Mouse (Mus musculus): ENCODE results near the gene Dlg5. TPM values are rescaled to one million over a fixed set of nuclear protein-coding genes. Genes with fewer than 3 reads are reported as not detected.

Gene Dlg5
- polyA plus RNA-seq, 2 experiments = 42.6 to 83.5 TPM

- H3K27me3 ChIP-seq (ENCODE audit: control insufficient read depth, insufficient read depth, low read length) = no peaks in the 10 kb centered on the region
- no peaks in the 10 kb centered on the region for H3K9me3 ChIP-seq (ENCODE audit: control insufficient read depth, low read length)
- H3K36me3 ChIP-seq (ENCODE audit: control insufficient read depth, insufficient read depth, low read length) = peaks cover 83% of the 10 kb centered on the region
- no peak overlapping the region for H3K27ac ChIP-seq (replicated peaks; ENCODE audit: low read depth, low read length)
- H3K4me1 ChIP-seq (ENCODE audit: control insufficient read depth, insufficient read depth, low read length) = no peaks in the 10 kb centered on the region
- DNase-seq (ENCODE audit: low spot score) = no peak
- no peak overlapping the region for H3K9ac ChIP-seq (ENCODE audit: low read depth, low read length, severe bottlenecking)
- TF ChIP-seq POLR2A (IDR thresholded peaks at IDR 0.05; ENCODE audit: borderline replicate concordance, extremely low read depth, insufficient read depth, insufficient read length) = no peak
- 90% methylated on average over 13 of the region's 13 CpGs for WGBS
- H3K4me3 ChIP-seq (replicated peaks; ENCODE audit: low read length) = no peak overlapping the region
- ATAC-seq (ENCODE audit: low FRiP score, low read depth) = no peak
- H3K4me2 ChIP-seq (replicated peaks; ENCODE audit: low read depth, low read length, severe bottlenecking) = no peak overlapping the region
These were observed 73.9 kb downstream of the Dlg5 start for GRCm38 (mm10) chr14:24171639-24172311.

GRCm38 (mm10) chr14:24166046-24166445 lies 79.7 kb downstream of the Dlg5 start:
- peaks cover 90% of the 10 kb centered on the region for H3K36me3 ChIP-seq (ENCODE audit: control insufficient read depth, insufficient read depth, low read length)
- H3K9me3 ChIP-seq (ENCODE audit: control insufficient read depth, low read length) = no peaks in the 10 kb centered on the region

GRCm38 (mm10) chr14:24164721-24165367 lies 80.9 kb downstream of the Dlg5 start:
- ATAC-seq (ENCODE audit: low FRiP score, low read depth) = no peak
- DNase-seq (ENCODE audit: low spot score) = no peak
- WGBS = 91% methylated on average over 8 of the region's 8 CpGs

More at GRCm38 (mm10) chr14:24166046-24166445, 79.7 kb downstream of the Dlg5 start:
- no peaks in the 10 kb centered on the region for H3K4me1 ChIP-seq (ENCODE audit: control insufficient read depth, insufficient read depth, low read length)
- DNase-seq (ENCODE audit: low spot score) (no peak), ATAC-seq (ENCODE audit: low FRiP score, low read depth) (no peak)
- 92% methylated on average over 8 of the region's 8 CpGs for WGBS
- no peak overlapping the region for H3K4me3 ChIP-seq (replicated peaks; ENCODE audit: low read length)
- no peak overlapping the region for H3K9ac ChIP-seq (ENCODE audit: low read depth, low read length, severe bottlenecking)
- no peak overlapping the region for H3K27ac ChIP-seq (replicated peaks; ENCODE audit: low read depth, low read length)
- H3K4me2 ChIP-seq (replicated peaks; ENCODE audit: low read depth, low read length, severe bottlenecking) = no peak overlapping the region
- TF ChIP-seq POLR2A (IDR thresholded peaks at IDR 0.05; ENCODE audit: borderline replicate concordance, extremely low read depth, insufficient read depth, insufficient read length) = no peak
- no peaks in the 10 kb centered on the region for H3K27me3 ChIP-seq (ENCODE audit: control insufficient read depth, insufficient read depth, low read length)

GRCm38 (mm10) chr14:24162856-24163255 lies 82.9 kb downstream of the Dlg5 start:
- no peak overlapping the region for H3K4me2 ChIP-seq (replicated peaks; ENCODE audit: low read depth, low read length, severe bottlenecking)
- no peak for TF ChIP-seq POLR2A (IDR thresholded peaks at IDR 0.05; ENCODE audit: borderline replicate concordance, extremely low read depth, insufficient read depth, insufficient read length)
- no peak overlapping the region for H3K9ac ChIP-seq (ENCODE audit: low read depth, low read length, severe bottlenecking)
- 89% methylated on average over 10 of the region's 10 CpGs for WGBS
- H3K4me3 ChIP-seq (replicated peaks; ENCODE audit: low read length) = no peak overlapping the region
- no peak overlapping the region for H3K27ac ChIP-seq (replicated peaks; ENCODE audit: low read depth, low read length)
- no peaks in the 10 kb centered on the region for H3K27me3 ChIP-seq (ENCODE audit: control insufficient read depth, insufficient read depth, low read length)
- ATAC-seq (ENCODE audit: low FRiP score, low read depth) = no peak
- H3K9me3 ChIP-seq (ENCODE audit: control insufficient read depth, low read length) = no peaks in the 10 kb centered on the region
- H3K4me1 ChIP-seq (ENCODE audit: control insufficient read depth, insufficient read depth, low read length) = no peaks in the 10 kb centered on the region
- DNase-seq (ENCODE audit: low spot score) = no peak
- H3K36me3 ChIP-seq (ENCODE audit: control insufficient read depth, insufficient read depth, low read length) = peaks cover 90% of the 10 kb centered on the region

More at GRCm38 (mm10) chr14:24164721-24165367, 80.9 kb downstream of the Dlg5 start:
- no peaks in the 10 kb centered on the region for H3K27me3 ChIP-seq (ENCODE audit: control insufficient read depth, insufficient read depth, low read length)
- H3K4me2 ChIP-seq (replicated peaks; ENCODE audit: low read depth, low read length, severe bottlenecking) = no peak overlapping the region
- H3K9ac ChIP-seq (ENCODE audit: low read depth, low read length, severe bottlenecking) = no peak overlapping the region
- peaks cover 91% of the 10 kb centered on the region for H3K36me3 ChIP-seq (ENCODE audit: control insufficient read depth, insufficient read depth, low read length)
- no peak overlapping the region for H3K4me3 ChIP-seq (replicated peaks; ENCODE audit: low read length)
- no peaks in the 10 kb centered on the region for H3K9me3 ChIP-seq (ENCODE audit: control insufficient read depth, low read length)
- no peaks in the 10 kb centered on the region for H3K4me1 ChIP-seq (ENCODE audit: control insufficient read depth, insufficient read depth, low read length)
- H3K27ac ChIP-seq (replicated peaks; ENCODE audit: low read depth, low read length) = no peak overlapping the region
- no peak for TF ChIP-seq POLR2A (IDR thresholded peaks at IDR 0.05; ENCODE audit: borderline replicate concordance, extremely low read depth, insufficient read depth, insufficient read length)

- no peak for DNase-seq (ENCODE audit: low spot score)
- Histone ChIP-seq H3K27me3 (ENCODE audit: control insufficient read depth, insufficient read depth, low read length) (no peaks in the 10 kb centered on the region), H3K27ac (replicated peaks; ENCODE audit: low read depth, low read length) (no peak overlapping the region), H3K9ac (ENCODE audit: low read depth, low read length, severe bottlenecking) (no peak overlapping the region), H3K36me3 (ENCODE audit: control insufficient read depth, insufficient read depth, low read length) (peaks cover 98% of the 10 kb centered on the region), H3K4me2 (replicated peaks; ENCODE audit: low read depth, low read length, severe bottlenecking) (no peak overlapping the region), H3K4me1 (ENCODE audit: control insufficient read depth, insufficient read depth, low read length) (no peaks in the 10 kb centered on the region), H3K9me3 (ENCODE audit: control insufficient read depth, low read length) (no peaks in the 10 kb centered on the region), H3K4me3 (replicated peaks; ENCODE audit: low read length) (no peak overlapping the region)
- no peak for TF ChIP-seq POLR2A (IDR thresholded peaks at IDR 0.05; ENCODE audit: borderline replicate concordance, extremely low read depth, insufficient read depth, insufficient read length)
- WGBS = 90% methylated on average over 2 of the region's 2 CpGs
- ATAC-seq (ENCODE audit: low FRiP score, low read depth) = no peak
These were observed 96.8 kb downstream of the Dlg5 start for GRCm38 (mm10) chr14:24148892-24149291.

Measured in limb, embryonic 14.5 days (tissue).